Mouse (Mus musculus): ENCODE results near the gene Cnga3.

The Cnga3 gene

DNA sequence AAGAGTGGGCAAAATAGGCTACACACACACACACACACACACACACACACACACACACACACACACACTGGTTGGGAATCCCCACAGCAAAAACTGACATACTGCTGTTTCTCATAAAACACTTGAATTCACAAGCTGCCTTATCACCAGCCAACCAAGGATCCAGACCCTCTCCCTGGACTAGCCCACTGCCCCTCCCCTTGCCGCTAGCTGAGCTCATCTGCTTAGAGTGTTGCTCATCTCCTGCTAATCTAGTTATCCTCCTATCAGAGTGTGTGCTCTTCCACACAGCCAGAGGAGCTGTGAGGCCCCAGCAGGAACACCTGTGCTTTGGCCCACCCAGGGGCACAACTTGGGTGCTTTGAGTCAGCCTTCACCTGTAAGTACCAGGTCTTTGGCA, at the start of gene Cnga3:
Gene Cnga3 (plus strand): TSS at position 291 of the 400 bp plus-strand sequence.
- DNase-seq, result no peak

- DNase-seq, result no peak
Measured at GRCm38 (mm10) chr1:37166066-37166465, 48.2 kb upstream of the Cnga3 start.

DNA sequence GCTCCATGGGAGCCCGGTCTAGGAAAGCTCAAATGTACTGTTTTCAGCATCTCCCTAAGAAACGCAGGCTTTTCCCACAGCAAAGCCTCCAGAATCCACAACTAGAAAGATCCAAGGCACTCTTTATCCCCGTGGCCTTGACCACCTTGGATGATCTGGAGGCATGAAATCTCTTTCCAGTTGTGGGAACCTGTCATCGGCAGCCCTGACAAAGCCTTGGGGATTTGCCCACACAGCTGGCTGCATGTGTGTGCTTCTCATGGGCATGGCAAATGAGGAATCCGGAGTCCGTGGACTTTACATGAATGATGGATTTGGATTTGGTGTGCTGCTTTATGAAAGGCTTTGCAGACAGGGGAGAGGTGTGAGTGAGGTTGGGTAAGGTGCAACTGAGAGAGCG, 46.3 kb upstream of the Cnga3 start:
- no peak for DNase-seq

- peak; percentile 6 for DNase-seq
Measured at GRCm38 (mm10) chr1:37177874-37178273, 36.4 kb upstream of the Cnga3 start.

GRCm38 (mm10) chr1:37179852-37180251, 34.4 kb upstream of the Cnga3 start:
- no peak for DNase-seq

- no peak for DNase-seq
Measured at GRCm38 (mm10) chr1:37187050-37187449, 27.2 kb upstream of the Cnga3 start.

- DNase-seq, result no peak
Measured at GRCm38 (mm10) chr1:37194607-37195006, 19.6 kb upstream of the Cnga3 start.

DNA sequence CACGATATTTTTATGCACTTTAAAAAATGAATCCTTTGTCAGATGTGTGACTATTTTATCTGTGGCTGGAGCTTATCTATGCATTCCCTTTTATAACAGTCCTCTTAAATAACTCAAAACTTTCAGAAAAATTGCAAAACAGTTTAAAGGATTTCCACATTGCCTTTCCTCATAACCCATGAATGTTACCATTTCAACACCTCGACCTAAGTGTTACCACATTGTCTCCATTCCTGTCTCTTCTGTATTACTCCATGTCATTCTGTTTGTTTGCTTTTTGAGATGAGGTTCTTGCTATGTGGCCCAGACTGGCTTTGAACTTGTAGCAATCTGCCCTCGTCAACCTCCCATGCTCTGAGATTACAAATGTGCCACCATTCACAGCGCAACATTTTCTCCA, 12.8 kb upstream of the Cnga3 start:
- DNase-seq, result no peak

DNA sequence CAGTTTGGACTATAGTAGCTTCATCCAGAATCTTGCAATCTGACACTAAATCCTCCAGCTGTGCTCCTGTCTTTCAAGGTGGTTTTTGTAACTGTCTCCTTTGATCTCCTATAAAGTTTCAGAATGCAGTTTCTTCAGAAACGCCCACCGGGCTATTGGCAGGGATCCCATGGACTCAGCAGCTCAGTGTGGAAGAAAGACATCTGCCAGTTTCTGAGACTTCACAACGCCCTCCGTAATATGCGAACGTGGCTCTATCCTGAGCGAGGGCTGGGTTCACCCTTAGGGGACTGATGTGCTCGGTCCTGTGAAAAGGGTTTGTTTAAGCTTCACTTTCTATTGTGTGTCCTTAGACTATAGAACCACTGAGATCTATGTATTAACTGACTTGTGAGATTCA, 6.5 kb upstream of the Cnga3 start:
- no peak for DNase-seq

DNA sequence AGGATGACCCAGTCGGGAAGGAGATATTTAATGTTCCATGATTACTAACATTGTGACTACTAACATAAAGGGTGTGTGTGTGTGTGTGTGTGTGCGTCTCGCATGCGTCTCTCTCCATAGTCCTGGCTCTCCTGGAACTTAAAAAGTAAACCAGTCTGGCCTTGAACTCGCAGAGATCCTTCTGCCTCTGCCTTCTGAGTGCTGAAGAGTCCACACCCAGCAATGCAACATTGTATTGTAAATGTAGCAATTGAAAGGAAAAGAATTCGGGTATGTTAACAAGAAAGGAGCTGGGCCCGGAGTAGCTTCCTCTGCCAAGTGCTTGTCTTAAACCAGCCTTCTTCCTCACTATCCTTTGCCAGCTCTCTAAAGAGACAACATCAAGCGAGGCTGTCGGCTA, 1.9 kb upstream of the Cnga3 start:
- DNase-seq, result no peak

GRCm38 (mm10) chr1:37218386-37218785, 4.2 kb downstream of the Cnga3 start:
- DNase-seq, result peak; percentile 73

DNA sequence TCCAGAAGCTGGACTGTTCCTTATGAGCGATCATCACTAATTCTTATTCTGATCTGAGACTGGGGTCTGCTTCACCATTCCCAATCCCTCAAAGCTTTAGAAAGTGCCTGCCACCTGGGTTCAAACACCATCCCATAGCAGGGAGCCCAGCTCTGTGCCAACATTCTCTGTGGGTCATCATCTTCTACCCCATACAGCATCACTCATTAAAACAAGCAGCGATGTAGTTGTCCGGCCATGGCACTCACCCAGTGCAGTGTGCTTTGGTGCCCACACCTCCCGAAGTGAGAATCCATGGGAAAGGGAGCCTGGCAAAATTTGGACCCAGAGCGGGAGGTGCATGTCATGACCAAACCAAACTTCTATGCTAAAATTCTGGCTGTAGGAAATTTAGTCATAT, 5.4 kb downstream of the Cnga3 start:
- no peak for DNase-seq

DNA sequence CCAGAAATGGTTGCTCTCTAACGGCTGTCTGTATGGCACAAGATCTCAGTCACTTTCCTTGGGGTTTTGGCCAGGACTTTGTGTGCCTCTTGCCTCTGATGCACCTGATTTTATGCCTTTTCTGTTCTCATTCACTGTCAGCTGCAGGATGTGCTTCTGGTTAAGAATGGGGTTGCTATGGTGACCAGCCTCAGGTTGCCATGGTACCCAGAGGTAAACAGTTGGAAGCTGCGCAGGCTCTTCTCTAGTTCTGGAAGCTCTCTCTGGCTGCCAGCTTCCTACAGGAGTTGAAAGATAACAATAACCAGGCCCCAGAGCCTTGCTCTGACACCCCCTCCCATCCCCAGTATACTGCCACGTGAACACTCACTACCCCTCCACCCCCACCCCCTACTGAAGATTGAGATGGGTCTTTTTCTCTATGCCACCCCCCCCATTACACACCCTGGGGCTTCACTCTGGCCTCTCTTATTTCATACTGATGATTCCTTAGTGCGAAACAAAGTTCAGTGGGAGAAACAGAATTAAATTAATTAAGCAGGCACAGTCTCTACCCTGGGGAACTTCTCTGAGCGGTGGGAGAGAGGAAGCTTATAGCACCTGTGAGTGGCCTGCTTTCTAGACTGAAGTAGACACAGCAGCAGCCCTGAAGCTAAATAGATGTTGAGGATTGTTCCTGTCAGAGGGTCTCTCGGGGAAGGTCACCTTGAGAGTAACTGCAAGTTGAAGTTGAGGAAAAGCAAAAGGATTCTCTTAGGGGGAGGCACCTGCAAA, 6.1 kb downstream of the Cnga3 start:
- DNase-seq, result no peak

GRCm38 (mm10) chr1:37222002-37222401, 7.8 kb downstream of the Cnga3 start:
- no peak for DNase-seq

GRCm38 (mm10) chr1:37230404-37230803, 16.2 kb downstream of the Cnga3 start:
- DNase-seq, result no peak

GRCm38 (mm10) chr1:37231295-37231701, 17.1 kb downstream of the Cnga3 start:
- DNase-seq, result peak; percentile 23

- no peak for DNase-seq
Measured at GRCm38 (mm10) chr1:37239045-37239635, 24.9 kb downstream of the Cnga3 start.

GRCm38 (mm10) chr1:37242253-37242652, 28.0 kb downstream of the Cnga3 start:
- DNase-seq, result no peak

DNA sequence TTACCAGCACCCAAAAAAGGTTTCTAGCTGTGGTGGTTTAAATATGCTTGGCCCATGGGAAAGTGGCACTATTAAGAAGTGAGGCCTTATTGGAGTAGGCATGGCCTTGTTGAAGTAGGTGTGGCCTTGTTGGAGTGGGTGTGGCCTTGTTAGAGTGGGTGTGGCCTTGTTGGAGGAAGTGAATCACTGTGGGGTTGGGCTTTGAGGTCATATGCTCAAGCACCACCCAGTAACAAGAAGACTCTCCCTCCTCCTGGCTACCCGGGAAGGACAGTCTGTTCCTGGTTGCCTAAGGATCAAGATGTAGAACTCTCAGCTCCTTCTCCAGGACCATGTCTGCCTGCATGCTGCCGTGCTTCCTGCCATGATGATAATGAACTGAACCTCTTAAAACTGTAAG, 32.2 kb downstream of the Cnga3 start:
- DNase-seq, result no peak

DNA sequence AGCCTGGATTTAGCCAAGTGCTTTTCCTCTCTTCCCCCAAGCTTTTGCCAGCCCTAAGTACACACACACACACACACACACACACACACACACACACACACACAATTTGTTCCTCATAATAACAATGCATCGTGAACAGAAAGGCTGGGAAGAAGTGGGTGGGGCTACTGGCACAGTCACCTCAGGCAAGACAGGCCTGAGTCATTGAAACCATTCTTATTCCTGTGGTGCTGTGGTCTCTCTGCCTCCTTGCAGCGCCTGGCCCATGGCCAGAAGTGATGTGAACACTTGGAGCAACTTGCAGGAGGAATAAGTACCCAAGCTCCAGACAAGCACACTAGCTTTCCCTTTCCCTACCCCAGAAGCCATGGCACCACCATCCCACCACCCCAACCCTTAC, 34.2 kb downstream of the Cnga3 start:
- DNase-seq, result no peak

- peak; percentile 83 for DNase-seq
Measured at GRCm38 (mm10) chr1:37250643-37251310, 36.5 kb downstream of the Cnga3 start.

- no peak for DNase-seq
Measured at GRCm38 (mm10) chr1:37258443-37258842, 44.2 kb downstream of the Cnga3 start.

GRCm38 (mm10) chr1:37272464-37272863, 58.2 kb downstream of the Cnga3 start:
- peak; percentile 66 for DNase-seq

DNA sequence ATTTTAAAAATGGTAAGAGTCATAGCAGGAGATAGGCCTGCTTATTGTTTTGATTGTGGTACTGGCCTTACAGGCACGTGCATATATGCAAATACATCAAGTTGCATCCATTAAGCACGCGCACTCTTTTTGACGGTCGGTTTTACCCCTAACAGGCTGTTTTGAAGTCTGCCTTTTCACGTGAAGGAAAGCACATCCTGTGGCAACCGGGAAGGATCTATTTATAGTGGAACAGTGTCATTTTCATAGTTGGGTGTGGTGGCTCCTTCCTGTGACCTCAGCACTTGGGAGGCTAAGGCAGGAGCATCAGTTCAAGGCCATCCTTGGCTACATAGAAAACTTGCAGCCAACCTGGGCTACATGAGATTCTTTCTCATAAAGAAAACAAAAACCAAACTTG, 72.3 kb downstream of the Cnga3 start:
- DNase-seq, result no peak
